Mouse (Mus musculus) c-Kit-positive CD71-positive TER-119-positive erythroid progenitor cells, embryonic 14.5 days (primary cell): ENCODE measurements around the gene Mbnl2.

Source experiments
- DNase-seq: peaks from one replicate; pipeline ENCODE4 v3.0.0-alpha.2; 2013; ENCODE audit warnings: low spot score

Mbnl2 gene

DNA sequence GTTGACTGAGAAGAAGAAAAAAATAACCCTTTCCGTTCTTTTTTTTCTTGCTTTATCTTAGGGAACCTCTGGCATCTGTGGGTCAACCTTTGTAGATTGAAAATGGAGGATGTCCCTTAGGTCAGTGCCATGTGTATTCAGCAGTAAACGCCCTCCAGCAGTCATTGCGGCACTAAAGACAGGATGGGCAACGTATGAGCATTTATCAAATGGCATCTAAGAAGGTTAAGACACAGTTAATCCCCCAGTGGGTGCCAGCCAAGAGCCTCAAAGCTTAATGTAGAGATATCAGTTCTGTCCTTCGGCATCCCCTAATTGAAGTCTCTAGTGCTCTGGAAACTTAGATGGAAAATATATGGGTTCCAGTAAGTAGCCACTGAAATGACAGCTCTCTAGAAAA, 723 bp upstream of the Mbnl2 start:
- no peak for DNase-seq

GRCm38 (mm10) chr14:120276343-120277080, 1.0 kb downstream of the Mbnl2 start:
- peak; percentile 45 for DNase-seq

GRCm38 (mm10) chr14:120277081-120277656, 1.7 kb downstream of the Mbnl2 start:
- DNase-seq: peak; percentile 51

DNA sequence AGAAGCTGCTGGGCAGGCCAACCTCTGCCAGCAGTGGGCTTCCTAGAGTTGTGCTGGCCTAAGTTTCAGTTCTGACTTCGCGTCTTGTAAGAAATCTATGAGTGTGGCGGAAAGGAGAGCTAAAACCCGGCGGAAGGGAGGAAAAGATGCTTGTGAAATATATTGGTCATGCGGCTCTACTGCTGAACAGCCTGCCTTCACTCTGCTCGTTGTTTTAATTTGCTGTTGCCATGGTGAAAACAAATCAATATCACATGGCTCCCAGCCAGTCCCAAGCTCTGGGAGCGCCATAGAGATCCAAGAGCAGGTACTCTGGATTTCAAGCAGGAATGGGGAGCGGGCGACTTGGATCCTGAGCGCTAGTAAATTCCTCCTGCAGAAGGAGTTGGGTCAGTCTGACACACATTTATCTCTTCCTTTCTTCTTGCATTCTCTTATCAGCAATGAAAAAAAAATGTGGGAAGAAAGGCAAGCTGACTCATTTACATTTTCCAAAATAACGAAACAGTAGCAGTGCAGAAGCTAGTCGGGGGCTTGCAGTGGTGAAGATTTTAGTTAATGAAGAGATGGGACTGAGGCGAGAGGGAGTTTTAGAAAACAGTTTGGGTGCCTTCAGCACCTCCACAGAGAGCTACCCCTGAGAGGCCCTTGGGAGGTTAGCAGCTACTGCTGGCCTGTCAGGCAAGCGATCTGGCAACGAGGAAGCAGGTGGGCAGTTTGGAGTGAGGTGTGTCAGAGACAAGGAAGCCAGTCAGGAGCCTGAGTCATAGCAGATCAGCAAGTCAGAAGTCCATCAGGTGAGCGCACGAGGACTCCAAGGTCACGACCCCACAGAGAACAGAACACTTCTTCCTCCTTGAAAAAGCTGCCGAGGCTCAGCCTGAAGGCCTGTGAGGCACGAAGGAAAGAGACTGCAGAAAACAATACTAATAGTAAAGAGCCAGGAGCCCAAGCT, 3.1 kb downstream of the Mbnl2 start:
- DNase-seq: peak; percentile 49

DNA sequence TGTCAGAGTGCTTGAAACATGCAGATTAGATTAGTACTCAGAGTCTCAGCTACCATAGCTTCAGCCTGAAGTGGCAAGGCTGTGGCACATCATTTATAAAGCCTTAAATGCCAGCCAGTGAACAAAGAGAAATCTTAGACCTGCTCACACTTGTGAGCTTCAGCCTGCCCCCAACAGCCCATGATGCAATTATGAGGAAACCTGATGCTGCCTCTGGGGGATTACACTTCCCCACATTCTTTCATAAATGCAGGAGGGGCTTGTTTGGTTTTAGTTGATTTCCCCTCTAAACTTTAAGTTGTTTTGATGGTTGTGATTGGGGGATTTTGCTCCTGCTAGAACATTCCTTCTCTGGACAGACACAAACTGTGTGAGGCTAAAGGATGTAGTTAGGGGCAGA, 4.7 kb downstream of the Mbnl2 start:
- DNase-seq: no peak

GRCm38 (mm10) chr14:120283787-120284186, 8.3 kb downstream of the Mbnl2 start:
- DNase-seq: no peak

DNA sequence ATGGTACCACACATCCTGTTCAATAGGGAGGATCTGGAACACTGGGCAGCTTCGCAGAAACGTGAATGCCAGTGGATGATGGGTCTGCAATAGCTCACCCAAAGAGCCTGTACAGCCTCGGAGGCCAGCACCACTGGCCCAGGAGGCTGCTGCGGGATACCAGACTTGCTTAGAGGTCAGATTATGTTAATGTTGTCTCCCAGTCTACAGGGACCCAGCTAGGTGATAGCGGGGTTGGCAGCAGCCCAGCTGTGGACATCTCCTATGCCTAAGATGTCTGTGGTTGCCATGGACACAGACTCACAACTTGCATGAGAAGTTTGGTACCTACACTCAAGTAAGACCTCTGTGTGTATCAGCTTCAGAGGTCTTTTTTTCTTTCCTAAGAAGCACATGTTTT, 9.0 kb downstream of the Mbnl2 start:
- no peak for DNase-seq

DNA sequence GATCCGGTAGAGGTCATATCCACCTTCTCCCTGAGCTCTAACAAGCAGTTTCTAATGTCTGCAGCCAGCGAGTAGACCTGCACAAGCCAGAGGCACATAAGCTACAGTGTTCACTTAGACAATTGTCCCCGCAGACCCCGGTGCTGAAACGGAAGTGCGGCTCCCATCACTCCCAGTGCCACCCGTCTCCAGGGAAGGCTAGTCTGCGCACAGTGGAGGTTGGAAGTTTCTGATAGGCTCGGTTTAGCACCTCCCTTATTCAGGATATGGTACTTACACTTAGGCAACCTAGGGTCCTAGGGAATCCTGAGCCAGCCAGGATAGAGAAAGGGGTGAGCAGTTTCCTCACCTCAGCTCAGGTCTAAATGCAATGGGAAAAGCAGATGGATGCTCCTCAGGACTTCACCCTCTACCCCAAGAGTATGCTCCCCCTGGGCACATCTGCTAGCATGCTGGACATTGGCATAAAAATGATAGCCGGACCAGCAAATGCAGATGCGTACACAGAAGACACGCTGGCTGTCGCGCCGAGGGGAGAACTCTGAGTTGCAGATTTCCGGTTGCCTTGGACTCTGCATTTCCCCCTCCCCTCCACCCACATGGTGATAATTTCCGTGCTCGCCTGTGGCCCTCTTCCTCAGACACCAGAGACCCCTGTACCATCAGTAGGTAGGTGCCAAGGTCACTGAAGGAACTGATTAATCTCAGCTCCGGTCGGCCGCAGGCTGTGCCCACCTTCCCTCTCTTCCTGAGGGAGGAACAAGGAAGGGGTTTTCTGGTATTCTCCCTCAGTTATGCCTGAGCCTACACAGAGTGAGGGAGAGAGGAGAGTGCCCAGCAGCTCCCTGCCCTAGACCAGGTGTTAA, 11.9 kb downstream of the Mbnl2 start:
- DNase-seq: no peak

- DNase-seq: no peak
Measured at GRCm38 (mm10) chr14:120287987-120288275, 12.5 kb downstream of the Mbnl2 start.

- no peak for DNase-seq
Measured at GRCm38 (mm10) chr14:120288378-120289002, 13.0 kb downstream of the Mbnl2 start.

DNA sequence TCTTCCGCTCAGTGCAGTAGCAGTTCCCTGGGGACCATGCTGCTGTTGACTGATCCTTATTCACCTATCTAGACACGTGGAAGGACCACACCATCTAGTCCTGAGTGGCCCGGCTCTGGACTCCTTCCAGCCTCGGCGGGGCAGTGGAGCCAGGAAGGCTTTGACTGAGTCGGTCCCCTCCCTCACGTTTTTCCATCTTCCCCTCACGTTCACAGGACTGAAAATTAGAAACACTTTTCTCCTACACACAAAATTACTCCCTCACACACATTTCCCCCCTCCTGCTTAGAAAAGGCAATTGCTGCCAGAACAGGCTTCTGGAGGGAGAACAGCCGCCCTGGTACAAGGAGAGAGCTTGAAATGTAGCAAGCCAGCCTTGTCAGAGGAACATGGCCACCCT, 13.6 kb downstream of the Mbnl2 start:
- DNase-seq: no peak

DNA sequence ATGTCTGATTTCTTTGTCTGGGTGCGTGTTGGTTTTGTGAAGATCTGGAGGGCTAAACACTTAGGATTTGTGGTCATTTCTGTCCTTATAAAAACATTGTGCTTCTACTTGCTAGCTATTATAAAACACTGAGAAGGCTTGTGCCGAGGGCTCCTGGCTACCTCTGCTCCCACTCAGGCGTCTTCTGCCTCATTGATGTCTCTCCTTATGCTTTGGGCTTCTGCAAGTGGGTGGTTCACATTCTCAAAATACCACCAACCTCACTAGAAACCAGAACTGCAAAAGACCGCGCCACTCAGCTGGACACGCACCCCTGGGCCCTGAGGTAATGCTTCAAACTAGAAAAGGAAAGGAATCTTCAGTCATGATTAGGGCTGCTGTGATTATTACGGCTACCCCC, 14.1 kb downstream of the Mbnl2 start:
- no peak for DNase-seq

DNA sequence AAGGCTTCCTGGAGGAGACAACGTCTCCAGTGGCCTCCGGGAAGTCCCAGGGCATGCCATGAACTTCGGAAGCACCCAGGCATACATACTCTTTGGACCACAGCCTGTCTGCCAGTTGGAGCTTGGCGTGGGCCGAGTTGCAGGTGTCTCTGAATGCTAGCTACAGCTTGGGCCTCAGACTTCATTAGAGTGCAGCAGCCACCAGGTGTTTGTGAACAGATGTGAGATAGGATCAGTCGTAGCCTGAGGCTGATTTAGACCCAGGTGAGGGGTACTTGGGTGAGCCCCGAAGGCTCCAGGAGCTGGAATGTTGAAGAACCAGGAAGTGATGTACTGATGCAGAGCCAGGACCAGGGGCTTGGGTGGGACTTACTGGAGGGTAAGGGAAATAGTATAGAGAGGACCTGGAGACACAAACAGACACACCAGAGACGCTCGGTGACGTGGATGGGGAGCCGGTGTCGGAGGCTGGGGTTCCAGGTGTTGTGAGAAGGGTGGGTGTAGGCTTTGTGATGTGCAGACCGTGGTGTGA, 15.8 kb downstream of the Mbnl2 start:
- DNase-seq: no peak

- no peak for DNase-seq
Measured at GRCm38 (mm10) chr14:120292133-120292532, 16.7 kb downstream of the Mbnl2 start.

GRCm38 (mm10) chr14:120292617-120293195, 17.2 kb downstream of the Mbnl2 start:
- no peak for DNase-seq

GRCm38 (mm10) chr14:120294480-120294879, 19.0 kb downstream of the Mbnl2 start:
- DNase-seq: no peak

- no peak for DNase-seq
Measured at GRCm38 (mm10) chr14:120295355-120296220, 20.1 kb downstream of the Mbnl2 start.

DNA sequence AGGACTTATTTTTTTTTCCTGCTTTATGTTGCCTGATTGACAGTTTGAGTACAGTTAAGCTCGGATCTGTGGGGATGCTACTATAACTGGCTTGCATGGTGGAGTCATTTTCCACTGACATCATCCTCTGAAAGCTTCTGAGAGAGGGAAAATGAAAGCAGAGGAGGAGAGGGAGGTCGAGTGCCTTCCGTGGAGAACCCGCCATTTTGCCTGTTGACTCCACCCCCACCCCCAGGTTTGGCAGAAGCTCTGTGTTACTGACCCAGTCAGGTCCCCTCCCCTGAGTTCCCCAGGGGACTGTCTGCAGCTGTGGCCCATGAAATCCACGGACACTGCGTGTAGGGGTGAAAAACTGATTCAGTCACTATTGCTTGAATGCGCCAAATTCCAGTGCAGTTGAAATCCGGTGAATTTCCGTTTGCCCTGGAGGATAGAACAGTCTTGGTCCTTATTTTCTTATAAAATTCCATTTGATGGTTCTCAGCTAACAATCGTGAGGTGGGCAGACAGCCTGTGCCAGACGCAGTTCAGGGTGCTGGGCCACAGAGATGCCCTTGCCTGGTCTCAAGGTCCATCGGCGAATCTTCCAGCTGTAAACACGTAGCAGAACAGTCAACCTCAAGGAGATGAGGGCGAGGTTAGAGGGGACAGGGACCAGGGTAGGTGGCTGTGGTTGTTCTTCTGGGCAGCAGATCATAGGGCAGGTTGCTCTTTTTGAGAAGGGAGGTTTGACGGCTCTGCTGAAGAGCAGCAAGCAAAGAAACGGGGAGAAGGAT, 20.9 kb downstream of the Mbnl2 start:
- no peak for DNase-seq

DNA sequence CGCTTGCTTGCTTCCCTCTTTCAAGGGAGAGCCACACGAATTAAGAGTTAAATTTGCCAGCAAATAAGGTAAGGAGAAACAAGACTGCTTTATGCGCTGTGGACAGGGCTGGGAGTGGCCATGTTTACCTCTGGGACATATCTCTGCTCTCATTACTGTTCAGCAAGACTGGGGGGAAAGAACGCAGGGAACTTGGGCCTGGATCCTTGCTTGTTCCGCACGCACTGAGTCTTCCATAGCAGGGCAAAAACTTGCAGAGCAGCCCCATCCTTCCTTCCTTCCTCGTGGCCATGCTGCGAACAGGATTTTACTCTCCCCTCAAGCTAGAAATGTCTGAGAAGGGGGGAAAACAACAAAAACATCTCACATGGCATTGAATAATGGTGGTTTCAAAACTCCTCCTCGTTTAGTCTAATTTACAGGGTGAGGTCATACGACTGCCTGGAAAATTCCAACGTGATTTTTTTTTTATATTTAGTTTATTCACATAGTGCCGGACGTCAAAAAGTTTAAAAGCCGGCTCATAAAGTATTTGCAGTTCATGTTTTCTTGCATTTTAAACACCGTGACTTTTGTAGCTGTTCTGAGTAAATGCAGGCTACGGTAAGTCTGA, 21.8 kb downstream of the Mbnl2 start:
- no peak for DNase-seq
